Mouse (Mus musculus): ENCODE results near the gene Slc9a8. TPM values are rescaled to one million over a fixed set of nuclear protein-coding genes. Genes with fewer than 3 reads are reported as not detected.

The Slc9a8 gene
- total RNA-seq, 4 experiments from 2014 or later = 34.4 to 38.7 (median 35.1) TPM

DNA sequence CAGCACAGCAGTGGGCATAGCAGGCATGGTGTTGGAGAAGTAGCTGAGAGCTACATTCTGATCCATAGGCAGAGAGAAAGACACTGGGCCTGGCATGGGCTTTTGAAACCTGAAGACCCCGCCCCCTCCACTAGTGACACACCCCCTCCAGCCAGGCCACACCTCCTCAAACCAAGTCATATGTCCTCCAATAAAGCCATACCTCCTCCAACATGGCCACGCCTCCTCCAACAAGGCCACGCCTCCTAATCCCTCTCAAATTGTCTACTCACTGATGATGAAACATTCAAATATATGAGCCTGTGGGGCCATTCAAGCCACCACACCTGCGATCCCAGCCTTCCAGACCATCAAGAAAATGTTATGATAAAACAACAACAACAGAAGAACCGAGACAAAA, 7.1 kb upstream of the Slc9a8 start:
- no peak for DNase-seq (ENCODE audit: low spot score in 2 of 2)

DNA sequence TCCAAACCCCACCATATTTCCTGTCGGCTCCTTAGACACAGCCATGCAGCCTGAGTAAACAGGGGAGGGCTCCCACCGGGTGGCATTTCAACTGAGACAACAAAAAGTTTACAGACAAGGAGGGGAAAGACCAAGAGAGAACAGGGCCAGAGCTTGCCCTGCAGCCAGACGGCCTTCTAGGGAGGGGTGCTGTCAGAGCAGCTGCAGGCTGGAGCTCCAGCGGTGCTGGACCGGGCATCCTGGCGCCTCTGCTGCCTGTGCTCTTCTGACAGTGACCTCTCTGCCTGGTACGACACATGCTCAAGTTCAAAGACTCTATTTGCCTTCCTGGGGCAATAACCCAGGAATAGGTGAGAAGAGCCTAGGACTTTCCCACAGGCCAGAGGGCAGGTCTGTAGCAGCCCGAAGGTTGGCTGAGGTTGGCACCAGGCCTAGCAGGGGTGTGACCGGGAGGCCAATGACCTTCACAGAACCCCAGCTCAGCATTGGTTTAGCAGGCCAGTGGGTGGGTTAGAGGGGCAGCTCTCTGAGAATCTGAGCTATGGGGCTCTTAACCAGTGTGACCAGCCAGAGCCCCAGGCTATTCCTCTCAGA, 5.4 kb upstream of the Slc9a8 start:
- no peak for DNase-seq (ENCODE audit: low spot score in 2 of 2)

DNA sequence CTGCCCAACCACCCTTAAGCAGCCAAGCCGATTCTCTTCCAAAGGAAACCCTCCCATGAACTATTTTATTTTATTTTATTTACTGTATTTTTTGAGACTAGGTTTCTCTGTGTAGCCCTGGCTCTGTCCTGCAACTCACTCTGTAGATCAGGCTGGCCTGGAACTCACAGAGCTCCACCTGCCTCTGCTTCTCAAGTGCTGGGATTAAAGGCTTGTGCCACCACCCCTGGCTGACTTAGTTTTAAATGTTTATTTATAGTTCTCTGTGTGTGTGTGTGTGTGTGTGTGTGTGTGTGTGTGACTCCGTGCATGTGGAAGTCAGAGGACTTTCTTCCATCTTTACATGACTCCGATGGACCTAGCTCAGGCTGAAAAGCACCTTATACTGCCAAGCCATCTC, 4.5 kb upstream of the Slc9a8 start:
- no peak for DNase-seq (ENCODE audit: low spot score in 2 of 2)

DNA sequence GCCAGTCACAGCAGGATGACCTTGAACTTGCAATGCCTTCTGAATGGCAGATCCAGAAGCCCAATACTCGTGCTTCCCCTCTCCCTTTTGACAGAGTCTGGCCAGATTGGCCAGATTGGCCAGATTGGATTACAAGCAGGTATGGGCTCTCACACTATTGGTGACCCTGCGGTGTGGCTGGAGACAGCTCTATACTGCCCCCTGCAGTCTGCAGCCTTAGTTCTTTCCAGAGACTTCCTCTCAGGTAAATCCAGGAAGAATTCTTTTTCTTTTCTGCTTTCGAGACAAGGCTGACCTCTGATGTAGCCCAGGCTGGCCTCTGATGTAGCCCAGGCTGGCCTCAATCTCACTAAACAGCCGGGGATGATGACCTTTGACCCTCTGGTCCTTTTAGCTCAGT, 3.8 kb upstream of the Slc9a8 start:
- DNase-seq (ENCODE audit: low spot score in 2 of 2) = peak; percentile 24 to 36

- peak; percentile 23 to 26 for DNase-seq (ENCODE audit: low spot score in 2 of 2)
Observed at GRCm38 (mm10) chr2:167419204-167419603, 2.3 kb upstream of the Slc9a8 start.

DNA sequence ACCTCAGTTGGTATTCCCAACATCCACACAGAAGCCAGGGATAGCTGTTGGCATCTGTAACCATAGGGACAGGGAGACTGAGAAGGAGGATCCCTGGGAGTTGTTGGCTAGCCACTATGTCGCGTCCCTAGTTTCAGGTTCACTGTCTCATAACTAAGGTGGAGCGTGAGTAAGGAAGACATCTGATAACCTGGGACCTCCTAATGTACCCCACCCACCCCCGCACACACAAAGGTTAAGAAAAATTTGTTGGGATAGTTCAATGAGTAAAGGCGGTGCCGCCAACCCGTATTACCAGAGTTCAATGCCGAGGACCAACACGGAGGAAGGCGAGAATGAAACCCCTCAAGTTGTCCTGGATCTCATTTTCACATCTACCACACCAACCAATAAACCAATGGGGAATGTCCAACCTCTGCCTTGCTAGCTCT, 686 bp upstream of the Slc9a8 start:
- peak in 1 of 2 experiments; percentile 10 for DNase-seq (ENCODE audit: low spot score in 2 of 2)

GRCm38 (mm10) chr2:167422150-167422470, 598 bp downstream of the Slc9a8 start:
- DNase-seq (ENCODE audit: low spot score in 2 of 2) = no peak

DNA sequence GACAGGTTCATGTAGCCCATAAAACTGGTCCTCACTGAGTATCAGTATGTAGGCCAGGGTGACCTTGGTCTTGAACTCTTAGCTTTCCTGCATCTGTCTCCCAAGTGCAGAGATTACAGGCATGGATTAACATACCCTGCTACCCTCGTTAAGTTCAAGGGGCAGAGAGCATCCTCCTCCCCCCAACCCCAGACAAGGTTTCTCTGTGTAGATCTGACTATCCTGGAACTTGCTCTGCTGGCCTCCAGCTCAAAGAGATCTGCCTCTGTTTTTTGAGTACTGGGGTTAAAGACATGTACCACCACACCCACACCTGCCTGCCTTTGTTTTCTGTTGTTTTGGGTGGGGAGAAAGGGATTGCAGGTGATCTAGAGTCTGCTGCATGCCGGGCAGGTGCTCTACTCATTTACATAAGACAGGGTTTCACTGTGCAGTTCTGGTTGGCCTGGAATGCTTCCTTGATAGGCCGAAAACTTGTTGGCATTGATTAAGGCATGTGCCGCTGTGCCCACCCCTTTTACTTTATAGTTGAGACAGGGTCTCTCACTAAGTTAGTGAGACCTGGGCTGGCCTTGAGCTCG, 1.6 kb downstream of the Slc9a8 start:
- no peak for DNase-seq (ENCODE audit: low spot score in 2 of 2)

DNA sequence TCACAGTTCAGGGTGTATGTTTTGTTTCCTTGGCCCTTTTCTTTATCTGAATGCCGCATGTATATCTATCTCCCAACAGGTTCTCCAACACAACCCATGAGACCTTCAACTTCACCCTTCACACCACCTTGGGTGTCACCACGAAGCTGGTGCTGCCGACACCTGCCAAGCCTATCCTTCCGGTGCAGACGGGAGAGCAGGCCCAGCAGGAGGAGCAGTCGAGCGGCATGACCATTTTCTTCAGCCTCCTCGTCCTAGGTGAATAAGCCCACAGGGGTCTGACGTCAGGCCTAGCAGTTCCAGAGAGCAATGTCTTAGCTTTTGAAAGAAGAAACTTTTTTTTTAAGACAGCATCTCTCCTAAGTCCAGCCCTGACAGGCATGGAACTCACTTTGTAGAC, 2.5 kb downstream of the Slc9a8 start:
- no peak for DNase-seq (ENCODE audit: low spot score in 2 of 2)

DNA sequence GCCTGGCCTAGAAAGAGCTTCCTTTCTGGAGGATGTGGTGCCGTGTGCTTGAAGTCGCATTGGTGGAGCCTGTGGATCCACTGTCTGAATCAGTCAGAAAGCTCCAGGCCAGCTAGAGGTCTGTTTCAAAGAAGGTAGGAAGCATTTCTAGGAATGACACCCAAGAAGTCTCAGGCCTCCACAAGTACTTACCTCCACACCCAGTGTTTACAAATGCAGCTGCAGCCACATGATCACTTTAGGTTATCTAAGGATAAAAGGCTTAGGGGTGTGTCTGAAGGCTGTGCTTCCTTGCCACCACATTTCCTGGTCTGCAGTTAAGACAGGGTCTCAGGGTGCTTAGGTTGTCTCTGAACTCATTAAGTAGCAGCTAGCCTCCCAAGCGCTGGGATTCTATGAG, 3.0 kb downstream of the Slc9a8 start:
- DNase-seq (ENCODE audit: low spot score in 2 of 2) = no peak

DNA sequence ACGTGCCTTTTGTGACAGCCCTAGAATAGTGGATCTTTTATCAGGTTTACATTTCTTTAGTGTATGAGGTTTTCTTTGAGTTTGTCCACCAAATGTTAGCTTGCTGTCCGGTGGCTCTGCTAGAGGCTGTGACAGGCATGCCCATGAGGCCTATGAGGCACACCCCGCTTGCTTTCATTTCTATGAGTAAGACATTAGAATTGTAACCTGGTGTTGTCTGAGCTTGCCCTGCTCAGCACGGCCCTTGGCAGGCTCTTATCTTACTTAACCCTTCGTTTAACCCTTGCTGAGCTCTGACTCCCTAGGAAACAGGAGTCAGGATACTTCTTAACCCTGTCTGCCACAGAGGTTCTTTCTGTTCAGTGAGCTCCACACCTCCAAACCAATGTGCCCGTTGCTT, 3.9 kb downstream of the Slc9a8 start:
- no peak for DNase-seq (ENCODE audit: low spot score in 2 of 2)

- DNase-seq (ENCODE audit: low spot score in 2 of 2) = no peak
Observed at GRCm38 (mm10) chr2:167429596-167429995, 8.1 kb downstream of the Slc9a8 start.

GRCm38 (mm10) chr2:167430737-167431417, 9.4 kb downstream of the Slc9a8 start:
- no peak for DNase-seq (ENCODE audit: low spot score in 2 of 2)

- no peak for DNase-seq (ENCODE audit: low spot score in 2 of 2)
Observed at GRCm38 (mm10) chr2:167431418-167431776, 9.9 kb downstream of the Slc9a8 start.

DNA sequence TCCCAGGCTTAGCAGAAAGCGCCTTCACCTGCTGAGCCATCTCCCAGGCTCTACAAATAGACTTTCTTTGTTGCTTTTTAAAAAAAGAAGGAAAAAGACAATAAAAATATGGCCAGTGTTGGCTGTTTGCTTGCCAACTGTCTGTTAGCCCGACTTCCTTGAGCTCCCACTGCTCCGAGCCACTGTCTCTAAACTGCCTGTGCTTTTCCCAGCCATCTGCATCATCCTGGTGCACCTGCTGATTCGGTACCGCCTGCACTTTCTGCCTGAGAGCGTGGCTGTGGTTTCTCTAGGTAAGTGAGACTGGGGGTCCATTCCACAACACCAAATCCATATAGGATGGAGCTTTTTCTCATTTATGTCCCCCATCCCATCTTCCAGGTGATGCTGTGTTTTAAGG, 13.1 kb downstream of the Slc9a8 start:
- DNase-seq (ENCODE audit: low spot score in 2 of 2) = no peak

DNA sequence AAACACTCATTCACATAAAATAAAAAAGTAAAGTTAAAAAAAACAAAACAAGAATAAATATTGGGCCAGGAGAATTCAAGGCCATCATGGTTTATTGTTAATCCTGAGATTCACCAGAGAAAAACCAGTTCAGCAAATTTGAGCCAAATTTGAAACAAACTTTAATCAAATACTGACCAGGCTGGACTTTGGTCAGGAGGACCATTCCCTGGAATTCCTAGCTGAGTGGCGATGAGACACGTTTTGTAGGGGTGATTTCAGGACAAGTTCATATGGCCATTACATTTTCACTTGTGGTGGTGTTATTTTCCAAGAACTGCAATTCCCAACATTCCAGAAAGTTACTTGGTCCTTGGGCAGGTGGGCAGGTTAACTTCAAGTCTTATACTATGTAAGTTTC, 14.1 kb downstream of the Slc9a8 start:
- DNase-seq (ENCODE audit: low spot score in 2 of 2) = no peak

- DNase-seq (ENCODE audit: low spot score in 2 of 2) = no peak
Observed at GRCm38 (mm10) chr2:167436371-167436770, 14.9 kb downstream of the Slc9a8 start.

DNA sequence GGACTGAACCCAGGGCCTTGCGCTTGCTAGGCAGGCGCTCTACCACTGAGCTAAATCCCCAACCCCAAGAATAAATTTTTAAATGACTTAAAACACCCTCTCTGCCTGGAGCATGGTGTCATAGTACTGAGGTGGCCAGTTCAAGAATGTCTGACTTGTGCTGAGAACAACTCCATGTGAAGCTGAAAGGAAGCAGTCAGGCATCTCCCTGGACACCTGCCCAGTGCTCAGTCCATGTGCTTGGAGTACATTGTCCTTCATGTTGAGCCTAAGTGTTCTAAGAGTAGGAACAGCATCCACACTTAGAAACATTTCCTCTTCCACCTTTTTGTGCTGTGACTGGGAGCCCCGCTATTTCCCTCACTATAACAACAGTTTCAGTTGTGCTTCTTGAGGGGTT, 17.9 kb downstream of the Slc9a8 start:
- DNase-seq (ENCODE audit: low spot score in 2 of 2) = no peak

GRCm38 (mm10) chr2:167443411-167444193, 22.1 kb downstream of the Slc9a8 start:
- no peak for DNase-seq (ENCODE audit: low spot score in 2 of 2)

DNA sequence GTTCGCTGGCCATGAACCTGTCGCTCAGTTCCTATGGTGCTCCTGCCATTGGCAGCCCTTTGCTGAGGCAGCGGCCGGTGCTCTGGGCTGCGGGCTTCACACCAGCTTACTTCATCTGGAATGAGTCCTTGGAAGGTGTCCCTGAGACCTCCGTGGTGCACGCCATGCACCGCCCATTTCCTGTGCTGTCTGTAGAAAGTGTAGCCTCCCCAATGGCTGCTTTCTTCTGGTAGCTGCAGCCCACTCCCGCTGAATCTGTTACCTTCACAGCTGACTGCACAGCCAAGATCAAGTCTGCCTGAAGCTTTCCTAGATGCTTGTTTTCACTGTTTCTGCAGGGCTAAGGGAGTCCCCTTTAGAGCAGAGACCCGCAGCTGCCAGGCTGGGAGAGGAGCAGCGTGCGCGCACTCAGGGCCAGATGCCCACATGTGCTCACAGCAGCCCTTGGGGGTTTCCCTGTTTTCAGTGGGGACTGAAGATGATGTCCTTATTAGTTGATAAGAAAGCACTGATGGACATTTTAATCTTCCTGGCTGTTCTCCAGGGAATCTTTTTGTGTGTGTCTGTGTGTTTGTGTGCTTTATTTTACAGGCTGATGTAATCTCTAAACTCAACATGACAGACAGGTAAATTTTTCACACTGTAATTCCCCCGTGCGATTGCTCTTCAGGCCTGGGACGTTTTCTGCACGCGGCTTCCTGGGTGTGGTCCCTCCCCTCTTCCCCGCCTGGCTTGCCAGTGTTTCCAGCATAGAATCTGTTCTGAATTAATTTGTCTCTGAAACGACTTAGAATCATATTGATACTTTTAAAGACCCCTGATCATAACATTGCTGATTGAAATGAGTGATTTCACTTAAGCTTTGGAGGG, 24.6 kb downstream of the Slc9a8 start:
- no peak for DNase-seq (ENCODE audit: low spot score in 2 of 2)

DNA sequence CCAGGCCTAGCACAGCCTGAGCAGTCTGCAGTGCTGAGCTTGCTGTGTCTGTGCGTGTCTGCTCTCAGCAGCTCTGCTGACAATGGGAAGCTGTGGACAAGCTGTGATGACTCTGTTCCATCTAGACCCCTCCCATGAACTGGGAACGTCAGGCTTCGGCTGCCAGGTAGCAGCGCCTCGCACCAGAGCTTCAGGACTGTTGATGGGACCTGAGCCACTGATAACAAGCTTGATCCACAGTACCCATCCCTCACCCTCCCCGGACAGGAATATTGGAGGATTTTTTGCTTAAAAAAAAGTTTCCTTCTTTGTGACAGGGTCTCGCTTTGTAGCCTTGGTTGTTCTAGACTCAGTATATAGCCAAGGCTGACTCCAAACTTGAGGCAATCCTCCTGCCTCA, 25.7 kb downstream of the Slc9a8 start:
- DNase-seq (ENCODE audit: low spot score in 2 of 2) = no peak

- no peak for DNase-seq (ENCODE audit: low spot score in 2 of 2)
Observed at GRCm38 (mm10) chr2:167447629-167448028, 26.1 kb downstream of the Slc9a8 start.
